Mouse (Mus musculus) lung, adult 18-20 months (tissue): ENCODE results near the gene Npdc1.
"Not testable (repeated sequence)": the region's sequence is repeated elsewhere in the genome, so short reads cannot be mapped to it uniquely, and the experiment has no call there.

Experiments
- DNase-seq, 2 experiments: peaks; one replicate each; pipeline ENCODE4 v3.0.0; 2022; ENCODE audit warnings: mixed read lengths in 2 of 2

The Npdc1 gene

GRCm38 (mm10) chr2:25395721-25396596 lies 3.2 kb upstream of the Npdc1 start, which contains the start of gene Entpd2:
Entpd2 (plus strand) TSS chr2:25395874.
- DNase-seq, result peak; percentile 44 to 60

GRCm38 (mm10) chr2:25396597-25396983 lies 2.6 kb upstream of the Npdc1 start:
- no peak for DNase-seq

GRCm38 (mm10) chr2:25397010-25397409 lies 2.1 kb upstream of the Npdc1 start:
- DNase-seq, result no peak

- no peak for DNase-seq
Observed at GRCm38 (mm10) chr2:25398065-25398464, 1.1 kb upstream of the Npdc1 start.

- DNase-seq, result peak in 1 of 2 experiments; percentile 17
Observed at GRCm38 (mm10) chr2:25400291-25400690, 1.1 kb downstream of the Npdc1 start.

GRCm38 (mm10) chr2:25400764-25401163 lies 1.6 kb downstream of the Npdc1 start:
- peak; percentile 65 to 75 for DNase-seq

- DNase-seq, result peak; percentile 73 to 82
Observed at GRCm38 (mm10) chr2:25402377-25402971, 3.3 kb downstream of the Npdc1 start.

GRCm38 (mm10) chr2:25402972-25403601 lies 3.9 kb downstream of the Npdc1 start:
- DNase-seq, result peak; percentile 84 to 85

GRCm38 (mm10) chr2:25403994-25404393 lies 4.8 kb downstream of the Npdc1 start:
- DNase-seq, result no peak

- no peak for DNase-seq
Observed at GRCm38 (mm10) chr2:25408908-25409307, 9.8 kb downstream of the Npdc1 start.

GRCm38 (mm10) chr2:25413436-25413835 lies 14.3 kb downstream of the Npdc1 start:
- not testable (repeated sequence) for DNase-seq

- DNase-seq, result no peak
Observed at GRCm38 (mm10) chr2:25417426-25417825, 18.3 kb downstream of the Npdc1 start.

- peak; percentile 31 to 33 for DNase-seq
Observed at GRCm38 (mm10) chr2:25421896-25422295, 22.7 kb downstream of the Npdc1 start.

GRCm38 (mm10) chr2:25422587-25423410 lies 23.6 kb downstream of the Npdc1 start, which contains the start of gene Fut7:
Fut7 (plus strand) TSS chr2:25423267.
- DNase-seq, result peak; percentile 51 to 52

- DNase-seq, result no peak
Observed at GRCm38 (mm10) chr2:25423626-25424025, 24.5 kb downstream of the Npdc1 start.

- DNase-seq, result no peak
Observed at GRCm38 (mm10) chr2:25425481-25425880, 26.3 kb downstream of the Npdc1 start.

- DNase-seq, result peak; percentile 54 to 61
Observed at GRCm38 (mm10) chr2:25426721-25427191, 27.6 kb downstream of the Npdc1 start.

- DNase-seq, result no peak
Observed at GRCm38 (mm10) chr2:25427256-25427655, 28.1 kb downstream of the Npdc1 start.

- peak; percentile 92 to 95 for DNase-seq
Observed at GRCm38 (mm10) chr2:25428442-25429236, 29.5 kb downstream of the Npdc1 start, which contains the start of gene Abca2. Abca2 (plus strand) TSS chr2:25428703.

GRCm38 (mm10) chr2:25429435-25430180 lies 30.5 kb downstream of the Npdc1 start:
- no peak for DNase-seq
